Comparison of ENCODE assay signal across 27 mouse cellular contexts in genomic region chr2:115730502-115730901, GRCm38 (mm10).
DNase-seq lines count a peak whose midpoint lies in the region; ATAC-seq lines count a peak whose summit lies in the region.
"Had no signal": no experiment of that assay in that cellular context is flagged by ENCODE, and none has a peak within 500 bp of the region (broad histone marks: within the 10 kb centered on the region; RNA-seq: fewer than 3 reads in every experiment).

No protein-coding gene starts in this region.

- no peak for DNase-seq in heart, postnatal 14 days
- DNase-seq in hindbrain, embryonic 10.5 days (ENCODE audit: low spot score), result no peak
- DNase-seq in hindbrain, embryonic 11.5 days (ENCODE audit: low spot score), result no peak
- DNase-seq in midbrain, embryonic 10.5 days (ENCODE audit: low spot score), result no peak
- no peak for DNase-seq in kidney, postnatal 4 days
- DNase-seq: adrenal gland, adult 2 months; adrenal gland, postnatal 36 days; cerebellum, adult 18-20 months; gastrocnemius, postnatal 25 days; kidney, adult 8-10 months; layer of hippocampus, postnatal 36 days; left cerebral cortex, postnatal 4 days; liver, postnatal 0 days; lung, postnatal 36 days; spleen, adult 18-20 months; thymus, postnatal 14 days had no signal

- no peaks in the 10 kb centered on the region for H3K9me3 ChIP-seq in heart, embryonic 13.5 days
- H3K9me3 ChIP-seq in hindbrain, embryonic 10.5 days, result no peaks in the 10 kb centered on the region
- H3K9me3 ChIP-seq in hindbrain, embryonic 11.5 days (ENCODE audit: control insufficient read depth, low read length), result no peaks in the 10 kb centered on the region
- H3K9me3 ChIP-seq in midbrain, embryonic 15.5 days, result no peaks in the 10 kb centered on the region
- H3K9me3 ChIP-seq in midbrain, embryonic 10.5 days (replicated peaks), result no peaks in the 10 kb centered on the region
- H3K9me3 ChIP-seq: embryonic facial prominence, embryonic 13.5 days; forebrain, embryonic 10.5 days; forebrain, embryonic 15.5 days; liver, embryonic 12.5 days; neural tube, embryonic 13.5 days had no signal

- H3K4me1 ChIP-seq in heart, embryonic 13.5 days, result peaks cover 28% of the 10 kb centered on the region
- 0 out of 2 replicates have a peak, but pooled peaks cover 16% of the 10 kb centered on the region for H3K4me1 ChIP-seq in hindbrain, embryonic 10.5 days (replicated peaks)
- no peaks in the 10 kb centered on the region for H3K4me1 ChIP-seq in hindbrain, embryonic 11.5 days (replicated peaks; ENCODE audit: control insufficient read depth, insufficient read depth, low read length)
- H3K4me1 ChIP-seq in midbrain, embryonic 15.5 days, result peaks cover 20% of the 10 kb centered on the region
- no peaks in the 10 kb centered on the region for H3K4me1 ChIP-seq in midbrain, embryonic 10.5 days
- H3K4me1 ChIP-seq: liver, embryonic 12.5 days had no signal

- peak overlapping the region; percentile 14 for H3K4me2 ChIP-seq in heart, embryonic 13.5 days
- H3K4me2 ChIP-seq in hindbrain, embryonic 11.5 days (replicated peaks; ENCODE audit: low read depth, low read length), result no peak overlapping the region
- H3K4me2 ChIP-seq in midbrain, embryonic 15.5 days, result no peak overlapping the region
- H3K4me2 ChIP-seq: embryonic facial prominence, embryonic 13.5 days; forebrain, embryonic 15.5 days; liver, embryonic 12.5 days; neural tube, embryonic 13.5 days had no signal

- no peaks in the 10 kb centered on the region for H3K27me3 ChIP-seq in heart, embryonic 13.5 days (replicated peaks)
- no peaks in the 10 kb centered on the region for H3K27me3 ChIP-seq in hindbrain, embryonic 10.5 days (ENCODE audit: insufficient read depth, poor library complexity, severe bottlenecking)
- H3K27me3 ChIP-seq in hindbrain, embryonic 11.5 days (ENCODE audit: control insufficient read depth, insufficient read depth, low read length), result no peaks in the 10 kb centered on the region
- no peaks in the 10 kb centered on the region for H3K27me3 ChIP-seq in midbrain, embryonic 15.5 days (replicated peaks)
- no peaks in the 10 kb centered on the region for H3K27me3 ChIP-seq in midbrain, embryonic 10.5 days (ENCODE audit: low read depth, poor library complexity, severe bottlenecking)
- H3K27me3 ChIP-seq: forebrain, embryonic 15.5 days; liver, embryonic 12.5 days; neural tube, embryonic 13.5 days had no signal

- peak overlapping the region; percentile 20 for H3K9ac ChIP-seq in heart, embryonic 13.5 days
- H3K9ac ChIP-seq in hindbrain, embryonic 11.5 days (ENCODE audit: low read depth, low read length), result no peak overlapping the region
- H3K9ac ChIP-seq in midbrain, embryonic 15.5 days, result no peak overlapping the region
- H3K9ac ChIP-seq: embryonic facial prominence, embryonic 13.5 days; forebrain, embryonic 15.5 days; liver, embryonic 12.5 days; liver, postnatal 0 days; neural tube, embryonic 13.5 days had no signal

- peaks cover 18% of the 10 kb centered on the region for H3K36me3 ChIP-seq in heart, embryonic 13.5 days
- peaks cover 6% of the 10 kb centered on the region for H3K36me3 ChIP-seq in hindbrain, embryonic 10.5 days
- H3K36me3 ChIP-seq in hindbrain, embryonic 11.5 days (ENCODE audit: control insufficient read depth, insufficient read depth, low read length), result no peaks in the 10 kb centered on the region
- no peaks in the 10 kb centered on the region for H3K36me3 ChIP-seq in midbrain, embryonic 15.5 days (replicated peaks)
- H3K36me3 ChIP-seq in midbrain, embryonic 10.5 days, result peaks cover 4% of the 10 kb centered on the region; the same call in 1 of the 2 replicates
- H3K36me3 ChIP-seq: embryonic facial prominence, embryonic 13.5 days; forebrain, embryonic 15.5 days; neural tube, embryonic 13.5 days had no signal

- no peak overlapping the region for H3K4me3 ChIP-seq in heart, embryonic 13.5 days
- H3K4me3 ChIP-seq in hindbrain, embryonic 10.5 days, result no peak overlapping the region
- no peak overlapping the region for H3K4me3 ChIP-seq in hindbrain, embryonic 11.5 days (ENCODE audit: low read depth, low read length)
- H3K4me3 ChIP-seq in midbrain, embryonic 15.5 days, result no peak overlapping the region
- H3K4me3 ChIP-seq in midbrain, embryonic 10.5 days, result no peak overlapping the region
- H3K4me3 ChIP-seq: embryonic facial prominence, embryonic 13.5 days; forebrain, embryonic 10.5 days; forebrain, embryonic 15.5 days; liver, embryonic 12.5 days; neural tube, embryonic 13.5 days had no signal

- ATAC-seq in heart, embryonic 13.5 days (ENCODE audit: extremely low read depth, insufficient number of reproducible peaks, low FRiP score, low TSS enrichment), result no peak
- no peak for ATAC-seq in hindbrain, embryonic 11.5 days (ENCODE audit: low FRiP score)
- peak; percentile 41 for ATAC-seq in midbrain, embryonic 15.5 days (replicated peaks)
- ATAC-seq: activated CD4-positive, CD25-positive, alpha-beta regulatory T cell, adult 4 months; CD4-positive, CD25-positive, alpha-beta regulatory T cell, adult 4 months; forebrain, embryonic 15.5 days; intestine, embryonic 16.5 days; liver, embryonic 12.5 days; liver, postnatal 0 days had no signal

- 53% methylated on average over 6 of the region's 6 CpGs for WGBS in heart, embryonic 13.5 days
- 82% methylated on average over 6 of the region's 6 CpGs for WGBS in hindbrain, embryonic 10.5 days
- WGBS in hindbrain, embryonic 11.5 days, result 75% methylated on average over 6 of the region's 6 CpGs
- WGBS in midbrain, embryonic 15.5 days, result 72% methylated on average over 6 of the region's 6 CpGs
- WGBS in midbrain, embryonic 10.5 days, result 94% methylated on average over 6 of the region's 6 CpGs

- intact Hi-C loops in heart, postnatal 14 days (cut with DNase I), result no loop called here

- H3K27ac ChIP-seq in heart, embryonic 13.5 days (replicated peaks), result peak overlapping the region; percentile 68
- H3K27ac ChIP-seq in hindbrain, embryonic 10.5 days, result peak overlapping the region; percentile 40; the same call in 1 of the 2 replicates
- no peak overlapping the region for H3K27ac ChIP-seq in hindbrain, embryonic 11.5 days (ENCODE audit: low read depth, low read length)
- H3K27ac ChIP-seq in midbrain, embryonic 15.5 days, result no peak overlapping the region
- H3K27ac ChIP-seq in midbrain, embryonic 10.5 days (replicated peaks), result no peak overlapping the region
- H3K27ac ChIP-seq: embryonic facial prominence, embryonic 13.5 days; forebrain, embryonic 10.5 days; forebrain, embryonic 15.5 days; kidney, postnatal 0 days; liver, embryonic 12.5 days; neural tube, embryonic 13.5 days had no signal

Comparison
In these comparisons a context has a peak if more than half of its experiments do, and no peak if none do; other contexts are left out.
1. H3K27ac ChIP-seq: peak in heart, embryonic 13.5 days (single experiment) and hindbrain, embryonic 10.5 days (single experiment); none in hindbrain, embryonic 11.5 days (single experiment), midbrain, embryonic 15.5 days (single experiment) and midbrain, embryonic 10.5 days (single experiment).